Mouse (Mus musculus) midbrain, embryonic 15.5 days (tissue): ENCODE measurements at regions not wholly inside any gene's neighbourhood (a gene's known extent, or its start where the extent isn't known, plus 50 kb on each side); places are given as distances from the start of the nearest gene placed in this dataset.

Experiments
- ATAC-seq: fragments of 200-750 bp; cut with Nextera tagmentation; replicated peaks from 2 replicates; pipeline ENCODE4 v1.8.0; 2017; ENCODE audit warnings: moderate TSS enrichment
- H3K27ac ChIP-seq: fragments of 300-500 bp; sonication (generic); 2 replicates; pipeline ENCODE4 v1.5.1; 2015; ENCODE audit warnings: mild to moderate bottlenecking, inconsistent platforms
- H3K27me3 ChIP-seq: fragments of 300-500 bp; sonication (generic); replicated peaks from 2 replicates; pipeline ENCODE4 v1.6.1; 2015; ENCODE audit warnings: inconsistent platforms
- H3K36me3 ChIP-seq: fragments of 300-500 bp; sonication (generic); replicated peaks from 2 replicates; pipeline ENCODE4 v1.6.1; 2015; ENCODE audit warnings: inconsistent platforms
- H3K4me1 ChIP-seq: fragments of 300-500 bp; sonication (generic); 2 replicates; pipeline ENCODE4 v1.6.1; 2015; ENCODE audit warnings: inconsistent platforms
- H3K4me2 ChIP-seq: fragments of 300-500 bp; sonication (generic); 2 replicates; pipeline ENCODE4 v1.6.1; 2015; ENCODE audit warnings: inconsistent platforms, mild to moderate bottlenecking, moderate library complexity
- H3K4me3 ChIP-seq: fragments of 300-500 bp; sonication (generic); 2 replicates; pipeline ENCODE4 v1.5.1; 2015; ENCODE audit warnings: mild to moderate bottlenecking, inconsistent platforms
- H3K9ac ChIP-seq: fragments of 300-500 bp; sonication (generic); 2 replicates; pipeline ENCODE4 v1.6.1; 2015; ENCODE audit warnings: mild to moderate bottlenecking, inconsistent platforms
- H3K9me3 ChIP-seq: fragments of 300-500 bp; sonication (generic); 2 replicates; pipeline ENCODE4 v1.6.1; 2016; ENCODE audit warnings: inconsistent platforms
- whole genome bisulfite sequencing: fragments of 180-500 bp; shearing (Covaris S2); methylation state at CpG from one replicate; pipeline ENCODE4 v1.1.7; 2015; ENCODE audit warnings: mixed read lengths; 5-methylcytosine and 5-hydroxymethylcytosine counted together

DNA sequence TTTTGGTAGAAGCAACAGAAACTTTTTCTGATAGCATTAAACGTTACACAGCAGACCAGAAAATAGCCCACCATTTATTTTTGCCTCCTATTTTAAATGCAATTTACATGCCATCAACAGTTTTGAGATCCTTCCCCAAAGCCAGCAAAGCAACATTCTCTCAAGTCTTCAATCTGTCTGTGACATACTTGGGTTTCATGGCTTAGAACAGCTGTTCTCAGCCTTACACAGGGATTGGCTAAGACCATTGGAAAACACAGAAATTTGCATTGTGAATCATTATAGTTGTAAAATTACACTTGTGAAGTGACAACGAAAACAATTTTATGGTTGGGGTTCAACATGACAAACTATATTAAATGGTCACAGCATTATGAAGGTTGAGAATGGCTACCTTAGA, 268.8 kb upstream of the Marcks start:
- H3K9ac ChIP-seq: no peak overlapping the region
- ATAC-seq: no peak
- H3K4me2 ChIP-seq: no peak overlapping the region
- no peaks in the 10 kb centered on the region for H3K27me3 ChIP-seq
- H3K36me3 ChIP-seq: no peaks in the 10 kb centered on the region
- no peaks in the 10 kb centered on the region for H3K4me1 ChIP-seq
- no peak overlapping the region for H3K4me3 ChIP-seq
- no peaks in the 10 kb centered on the region for H3K9me3 ChIP-seq
- H3K27ac ChIP-seq: no peak overlapping the region
- 87% methylated on average over 2 of the region's 2 CpGs for WGBS

DNA sequence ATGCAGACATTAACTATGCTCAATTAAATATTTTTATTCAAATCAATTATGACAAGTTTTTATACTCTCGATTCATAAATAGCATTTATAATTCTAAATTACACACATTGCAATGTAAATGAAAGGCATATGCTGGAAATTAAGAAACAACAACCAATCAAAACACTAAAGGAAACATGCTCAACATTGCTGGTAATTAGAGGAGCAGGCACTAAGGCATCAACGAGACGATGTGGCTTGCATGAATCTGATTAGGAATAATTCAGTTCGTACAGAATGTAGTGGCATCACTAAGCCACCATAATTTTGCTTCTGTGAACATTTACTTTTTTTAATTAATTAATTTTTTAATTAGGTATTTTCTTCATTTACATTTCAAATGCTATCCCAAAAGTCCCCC, 266.2 kb upstream of the Marcks start:
- 79% methylated on average over 4 of the region's 4 CpGs for WGBS

DNA sequence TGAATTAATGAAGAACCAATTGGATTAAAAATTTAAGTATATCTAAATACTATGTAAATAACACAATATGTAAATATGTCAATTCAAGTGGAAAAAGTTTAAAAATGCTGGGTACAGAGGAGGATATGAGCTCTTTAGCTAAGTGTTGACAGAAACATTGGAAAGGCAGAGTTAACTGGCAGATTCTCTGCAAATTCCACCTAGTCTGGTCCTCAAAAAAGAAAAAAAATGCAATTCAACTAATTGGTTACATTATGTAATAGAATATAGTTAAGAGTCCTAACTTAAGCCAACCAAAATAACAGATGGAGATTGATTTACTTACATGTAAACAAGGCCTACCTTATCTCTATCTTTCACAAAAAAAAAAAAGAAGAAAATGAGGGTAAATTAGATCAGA, 265.7 kb upstream of the Marcks start:
- Histone ChIP-seq H3K27me3 (no peaks in the 10 kb centered on the region), H3K9me3 (no peaks in the 10 kb centered on the region), H3K36me3 (no peaks in the 10 kb centered on the region), H3K4me1 (no peaks in the 10 kb centered on the region), H3K4me3 (no peak overlapping the region), H3K9ac (no peak overlapping the region), H3K27ac (no peak overlapping the region), H3K4me2 (no peak overlapping the region)
- ATAC-seq: no peak

More for the DNA sequence above, 266.2 kb upstream of the Marcks start:
- no peak for ATAC-seq
- no peaks in the 10 kb centered on the region for H3K9me3 ChIP-seq
- H3K27me3 ChIP-seq: no peaks in the 10 kb centered on the region
- H3K4me1 ChIP-seq: no peaks in the 10 kb centered on the region
- no peaks in the 10 kb centered on the region for H3K36me3 ChIP-seq
- H3K9ac ChIP-seq: no peak overlapping the region
- H3K4me3 ChIP-seq: no peak overlapping the region
- no peak overlapping the region for H3K27ac ChIP-seq
- no peak overlapping the region for H3K4me2 ChIP-seq

DNA sequence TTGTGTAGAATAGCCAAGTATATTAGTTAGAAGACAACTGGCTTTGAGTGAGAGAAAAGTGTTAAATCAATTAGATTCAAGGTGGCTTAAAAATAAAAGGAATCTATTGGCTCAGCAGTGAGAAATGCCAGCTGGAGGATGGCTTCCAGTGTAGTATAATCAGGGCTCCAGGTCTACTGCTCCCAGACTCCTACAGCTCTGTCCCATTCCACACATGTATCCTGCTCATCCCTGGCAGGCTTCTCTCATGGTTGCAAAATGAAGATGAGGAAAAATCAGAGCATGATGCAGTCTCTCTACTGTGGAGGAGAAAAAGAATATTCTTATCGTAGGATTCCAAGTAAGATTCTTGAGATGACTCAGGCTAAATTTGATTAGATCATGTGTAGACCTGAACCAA, 263.7 kb upstream of the Marcks start:
- no peak for ATAC-seq
- no peak overlapping the region for H3K4me3 ChIP-seq
- no peaks in the 10 kb centered on the region for H3K36me3 ChIP-seq
- H3K9me3 ChIP-seq: no peaks in the 10 kb centered on the region
- H3K4me2 ChIP-seq: no peak overlapping the region
- peaks cover 4% of the 10 kb centered on the region; the same call in 1 of the 2 replicates for H3K4me1 ChIP-seq
- no peaks in the 10 kb centered on the region for H3K27me3 ChIP-seq
- H3K27ac ChIP-seq: no peak overlapping the region
- 94% methylated on average over 1 of the region's 1 CpGs for WGBS
- H3K9ac ChIP-seq: no peak overlapping the region

DNA sequence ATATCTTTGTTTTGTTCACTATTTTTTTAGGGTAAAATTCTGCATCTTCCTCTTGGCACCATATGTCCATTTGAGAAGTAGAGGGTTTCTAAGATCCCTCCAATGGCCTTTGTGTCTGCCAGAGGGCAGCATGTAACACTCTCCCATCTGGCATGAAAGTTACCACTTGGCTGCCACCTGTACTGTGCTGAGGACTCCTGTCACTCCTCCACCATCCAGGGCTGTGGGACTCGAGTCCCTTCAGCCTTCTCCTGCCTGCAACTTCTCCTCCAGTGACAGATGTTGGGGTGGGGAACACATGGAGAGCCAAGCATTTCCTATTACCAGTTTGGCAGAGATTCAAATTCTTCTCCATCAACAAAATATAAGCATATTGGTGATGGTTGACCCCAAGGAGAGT, 262.3 kb upstream of the Marcks start:
- no peak for ATAC-seq
- H3K9ac ChIP-seq: no peak overlapping the region
- H3K9me3 ChIP-seq: no peaks in the 10 kb centered on the region
- H3K4me2 ChIP-seq: no peak overlapping the region
- no peak overlapping the region for H3K4me3 ChIP-seq
- peaks cover 11% of the 10 kb centered on the region; the same call in 1 of the 2 replicates for H3K4me1 ChIP-seq
- no peak overlapping the region for H3K27ac ChIP-seq
- no peaks in the 10 kb centered on the region for H3K27me3 ChIP-seq
- WGBS: 56% methylated on average over 1 of the region's 1 CpGs
- no peaks in the 10 kb centered on the region for H3K36me3 ChIP-seq

DNA sequence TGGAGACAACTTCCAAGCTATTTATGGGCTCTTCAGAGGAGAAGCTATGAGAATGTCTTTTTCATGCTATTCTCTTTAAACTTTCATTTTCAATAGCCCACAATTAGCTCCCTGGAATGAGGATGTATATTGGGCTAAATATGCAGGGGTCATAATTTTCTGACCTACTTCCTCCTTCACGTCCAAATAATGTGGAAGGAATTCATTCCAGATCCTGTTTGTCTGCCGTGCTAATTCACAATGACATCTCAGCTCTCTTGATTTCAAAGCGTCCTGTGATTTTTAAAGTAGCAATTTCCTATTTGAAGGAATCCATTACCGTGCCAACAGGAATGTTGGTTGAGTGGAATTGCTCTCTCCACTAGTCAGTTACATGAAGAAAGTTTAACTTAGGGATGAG, 261.7 kb upstream of the Marcks start:
- H3K9me3 ChIP-seq: no peaks in the 10 kb centered on the region
- peaks cover 11% of the 10 kb centered on the region; the same call in 1 of the 2 replicates for H3K4me1 ChIP-seq
- ATAC-seq: no peak
- WGBS: 19% methylated on average over 4 of the region's 4 CpGs
- H3K27ac ChIP-seq: no peak overlapping the region
- H3K4me2 ChIP-seq: no peak overlapping the region
- no peak overlapping the region for H3K4me3 ChIP-seq
- H3K36me3 ChIP-seq: no peaks in the 10 kb centered on the region
- no peaks in the 10 kb centered on the region for H3K27me3 ChIP-seq
- H3K9ac ChIP-seq: no peak overlapping the region

DNA sequence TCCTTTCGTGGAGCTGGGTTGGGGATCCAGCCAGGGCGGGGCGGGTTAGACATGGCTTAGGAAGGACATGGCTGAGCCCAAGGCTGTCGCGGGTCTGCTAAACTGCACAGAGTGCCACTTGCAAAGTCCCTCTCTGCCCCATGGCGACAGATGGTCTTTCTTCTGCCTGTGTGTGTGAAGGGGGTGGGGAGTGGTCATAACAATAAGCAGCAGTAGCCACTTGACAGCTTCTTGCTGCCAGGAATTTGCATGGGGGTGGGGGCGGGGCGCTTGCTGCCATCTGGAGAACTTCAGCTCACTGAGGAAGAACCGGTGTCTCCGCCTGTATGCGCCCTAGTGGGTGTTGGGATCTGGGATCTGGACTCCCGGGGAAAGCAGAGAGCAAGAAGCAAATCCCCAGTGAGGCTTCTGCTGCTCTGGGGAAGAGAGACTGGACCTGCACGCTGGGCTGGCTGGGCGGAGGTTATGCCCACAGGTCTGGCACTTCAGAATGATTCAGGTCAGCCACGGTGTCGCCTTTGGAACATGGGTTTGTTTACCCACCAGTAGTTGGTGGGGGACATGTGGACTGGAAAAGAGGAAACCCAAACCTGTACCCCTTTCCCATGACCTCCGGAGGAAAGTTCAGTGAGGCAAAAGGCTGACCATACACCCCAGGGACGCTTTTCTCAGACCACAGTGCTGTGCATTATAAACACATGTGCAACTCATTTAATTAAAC, 258.7 kb upstream of the Marcks start:
- 2% methylated on average over 17 of the region's 18 CpGs for WGBS
- no peaks in the 10 kb centered on the region for H3K9me3 ChIP-seq
- H3K4me2 ChIP-seq: peak overlapping the region; percentile 67
- H3K36me3 ChIP-seq: no peaks in the 10 kb centered on the region
- H3K9ac ChIP-seq: peak overlapping the region; percentile 38
- H3K4me3 ChIP-seq: peak overlapping the region; percentile 35
- H3K27ac ChIP-seq: peak overlapping the region; percentile 74
- ATAC-seq: peak; percentile 96
- no peaks in the 10 kb centered on the region for H3K27me3 ChIP-seq
- H3K4me1 ChIP-seq: peaks cover 11% of the 10 kb centered on the region; the same call in 1 of the 2 replicates

DNA sequence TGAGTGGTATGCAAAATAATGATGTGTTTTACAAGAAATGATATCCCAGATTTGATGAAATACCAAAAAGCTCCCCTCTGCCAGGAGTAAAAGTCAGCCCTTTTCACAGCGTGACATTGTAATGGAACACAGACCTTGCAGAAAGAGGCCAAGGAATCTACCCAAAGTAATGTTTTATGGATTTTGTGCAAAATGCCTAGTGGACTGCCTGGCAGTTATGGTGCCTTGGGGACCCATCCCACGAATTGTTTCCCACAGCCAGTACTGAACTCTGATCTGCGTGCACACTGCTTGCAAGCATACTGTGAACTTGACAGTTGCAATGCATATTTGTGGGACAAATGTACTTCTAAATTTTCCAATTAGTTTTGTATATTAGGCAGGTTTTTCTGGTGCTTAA, 251.3 kb upstream of the Marcks start:
- WGBS: 61% methylated on average over 3 of the region's 3 CpGs
- no peak overlapping the region for H3K9ac ChIP-seq
- no peak for ATAC-seq
- H3K4me2 ChIP-seq: no peak overlapping the region
- H3K4me1 ChIP-seq: no peaks in the 10 kb centered on the region
- H3K27me3 ChIP-seq: no peaks in the 10 kb centered on the region
- no peak overlapping the region for H3K27ac ChIP-seq
- H3K9me3 ChIP-seq: no peaks in the 10 kb centered on the region
- no peak overlapping the region for H3K4me3 ChIP-seq
- H3K36me3 ChIP-seq: no peaks in the 10 kb centered on the region

DNA sequence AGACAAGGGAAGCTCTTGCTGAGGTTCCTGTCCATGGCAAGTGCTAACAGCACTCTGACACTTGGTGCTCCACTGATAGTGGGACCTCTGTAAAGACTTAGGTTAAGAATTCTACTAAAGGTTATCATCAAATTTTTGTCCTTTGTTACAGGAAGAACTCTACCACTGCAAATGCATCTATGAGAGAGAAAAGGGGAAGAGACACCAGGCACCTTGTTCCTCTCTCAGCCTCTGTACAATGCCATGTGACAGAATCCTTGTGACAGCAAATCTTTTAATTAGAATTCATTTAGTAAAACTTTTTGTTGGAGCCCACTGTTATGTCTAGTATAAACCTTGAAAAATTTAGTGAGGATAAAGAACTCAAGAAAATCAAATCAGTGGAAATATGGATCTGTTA, 247.5 kb upstream of the Marcks start:
- H3K4me1 ChIP-seq: no peaks in the 10 kb centered on the region
- H3K36me3 ChIP-seq: no peaks in the 10 kb centered on the region
- no peaks in the 10 kb centered on the region for H3K27me3 ChIP-seq
- H3K27ac ChIP-seq: no peak overlapping the region
- H3K4me3 ChIP-seq: no peak overlapping the region
- no peak overlapping the region for H3K9ac ChIP-seq
- H3K9me3 ChIP-seq: no peaks in the 10 kb centered on the region
- H3K4me2 ChIP-seq: no peak overlapping the region
- no peak for ATAC-seq

DNA sequence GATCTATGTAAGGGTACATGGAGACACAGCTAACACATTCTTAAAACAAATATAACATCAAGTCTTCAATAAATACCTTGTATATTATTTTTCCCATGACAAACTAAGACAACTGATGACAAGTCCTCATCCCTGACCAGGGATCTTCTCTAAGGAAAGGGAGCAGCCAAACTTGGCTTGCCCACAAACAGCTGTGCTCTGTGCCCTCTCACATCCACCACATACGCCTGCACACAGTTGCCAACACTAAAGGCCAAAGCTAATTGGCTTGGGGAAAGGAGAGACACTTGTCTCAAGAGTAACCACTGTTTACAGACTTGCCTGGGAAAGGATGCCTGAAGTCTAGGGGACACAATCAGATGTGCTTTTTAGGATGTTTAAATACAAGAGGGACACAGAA, 241.3 kb upstream of the Marcks start:
- H3K36me3 ChIP-seq: no peaks in the 10 kb centered on the region
- H3K9me3 ChIP-seq: no peaks in the 10 kb centered on the region
- no peak overlapping the region for H3K9ac ChIP-seq
- no peak overlapping the region for H3K4me2 ChIP-seq
- no peak for ATAC-seq
- no peak overlapping the region for H3K27ac ChIP-seq
- no peak overlapping the region for H3K4me3 ChIP-seq
- 67% methylated on average over 1 of the region's 1 CpGs for WGBS
- H3K4me1 ChIP-seq: peaks cover 11% of the 10 kb centered on the region
- H3K27me3 ChIP-seq: no peaks in the 10 kb centered on the region

DNA sequence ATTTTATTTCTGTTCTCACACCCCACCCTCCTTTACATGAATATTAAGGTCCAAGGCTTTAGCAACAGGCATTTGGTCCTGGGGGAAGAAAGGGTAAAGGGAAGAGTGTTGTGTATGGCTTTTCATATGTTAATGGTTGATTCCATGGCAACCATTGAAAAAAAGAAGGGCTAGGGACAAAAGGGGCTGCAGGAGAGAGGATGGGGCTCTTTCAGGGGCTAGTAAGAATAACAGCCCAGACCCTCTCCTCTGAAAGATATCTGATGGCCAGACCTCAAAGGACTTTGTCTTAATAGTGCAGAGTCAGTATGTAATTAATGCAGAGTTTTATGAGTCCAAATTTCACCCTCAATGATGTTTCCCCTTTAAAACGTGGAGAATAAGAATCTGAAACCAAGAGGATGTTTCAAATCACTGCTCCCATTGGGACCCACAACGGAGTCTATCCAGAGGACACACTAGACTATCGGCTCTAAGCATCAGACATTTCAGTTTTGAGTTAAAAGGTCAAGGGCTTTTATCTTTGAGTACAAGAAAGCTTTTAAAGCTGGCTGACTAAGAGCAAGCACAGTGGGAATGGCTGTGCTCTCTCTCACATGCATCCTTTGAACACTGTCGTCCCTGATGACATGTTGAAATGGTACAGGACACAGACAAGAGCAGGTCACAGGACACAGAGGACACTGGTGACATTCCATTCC, 239.4 kb upstream of the Marcks start:
- Histone ChIP-seq H3K9me3 (no peaks in the 10 kb centered on the region), H3K4me2 (peak overlapping the region; percentile 13), H3K36me3 (no peaks in the 10 kb centered on the region), H3K4me1 (peaks cover 11% of the 10 kb centered on the region), H3K27ac (peak overlapping the region; percentile 54), H3K4me3 (no peak overlapping the region), H3K9ac (no peak overlapping the region), H3K27me3 (no peaks in the 10 kb centered on the region)
- ATAC-seq: peak; percentile 91
- 1% methylated on average over 4 of the region's 4 CpGs for WGBS

DNA sequence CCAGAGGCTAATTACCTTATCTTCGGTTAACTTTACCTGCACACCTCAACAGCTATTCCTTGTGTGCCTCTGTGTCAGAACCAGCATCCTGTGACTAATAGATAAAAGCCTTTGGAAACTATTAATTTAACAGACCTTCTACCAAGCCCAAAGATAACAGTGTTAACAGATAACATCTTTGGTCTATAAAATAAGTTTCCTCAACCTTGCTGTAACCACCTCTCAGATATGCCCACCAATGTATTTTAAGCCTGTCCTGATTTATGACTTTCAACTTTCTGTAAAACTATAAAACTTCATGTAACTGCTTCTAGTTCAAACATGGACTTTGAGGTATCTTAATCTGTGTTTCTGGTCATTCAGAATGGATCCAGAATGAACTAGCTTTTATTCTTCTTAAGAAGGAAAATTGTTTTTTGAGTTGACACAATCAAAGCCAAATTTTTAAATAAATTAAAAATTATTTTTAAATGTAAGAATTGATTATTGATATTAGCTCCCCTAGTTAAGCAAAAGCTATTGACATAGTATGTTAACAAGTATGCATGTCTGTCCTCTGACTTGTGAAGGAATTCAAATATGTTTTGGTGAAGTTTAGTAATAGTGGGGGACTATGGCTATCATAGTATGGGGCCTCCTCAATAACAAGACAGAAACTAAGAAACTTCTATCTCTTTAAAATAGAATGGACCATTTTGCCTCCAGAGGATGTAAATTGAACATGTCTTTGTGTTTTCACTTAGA, 238.7 kb upstream of the Marcks start:
- Histone ChIP-seq H3K4me3 (no peak overlapping the region), H3K27me3 (no peaks in the 10 kb centered on the region), H3K27ac (no peak overlapping the region), H3K36me3 (no peaks in the 10 kb centered on the region), H3K4me2 (no peak overlapping the region), H3K9me3 (no peaks in the 10 kb centered on the region), H3K9ac (no peak overlapping the region), H3K4me1 (peaks cover 11% of the 10 kb centered on the region)
- 75% methylated on average over 1 of the region's 1 CpGs for WGBS
- peak; percentile 57; the same call in 1 of the 2 replicates for ATAC-seq
